Mouse (Mus musculus) spleen, adult 12 weeks (tissue): ENCODE data around the gene Acvr2b.
A peak's percentile ranks its signal among the peaks of the same experiment; 100 is the strongest.
"Not testable (repeated sequence)": the region's sequence is repeated elsewhere in the genome, so short reads cannot be mapped to it uniquely, and the experiment has no call there.

ENCODE experiments used
- DNase-seq: peaks from one replicate; pipeline ENCODE4 v3.0.0; 2022; ENCODE audit warnings: low spot score

Acvr2b gene

GRCm38 (mm10) chr9:119401801-119402214 lies at the start of gene Acvr2b:
Acvr2b (plus strand) TSS chr9:119402118.
- peak; percentile 19 for DNase-seq

DNA sequence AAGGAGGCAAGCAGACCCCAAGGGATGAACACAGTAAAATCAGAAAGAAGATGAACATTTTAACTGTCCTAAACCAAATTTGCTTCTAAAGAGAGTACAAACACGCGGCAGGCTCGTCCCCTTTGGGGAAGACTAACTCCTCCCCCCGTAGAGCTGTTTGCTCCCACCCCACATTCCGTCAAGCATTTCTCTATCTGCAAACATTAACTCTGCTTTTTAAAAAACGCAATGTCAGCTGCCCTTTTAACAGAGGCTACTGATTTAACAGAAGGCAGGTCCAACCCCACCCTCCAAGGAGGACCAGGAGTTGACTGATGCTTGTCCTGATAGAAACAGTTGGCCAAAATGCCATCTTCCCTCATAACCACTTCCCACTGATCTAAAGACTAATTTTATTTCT lies 48.0 kb upstream of the Acvr2b start:
- DNase-seq: no peak

- DNase-seq: no peak
These were observed 46.0 kb upstream of the Acvr2b start for GRCm38 (mm10) chr9:119355943-119356342.

DNA sequence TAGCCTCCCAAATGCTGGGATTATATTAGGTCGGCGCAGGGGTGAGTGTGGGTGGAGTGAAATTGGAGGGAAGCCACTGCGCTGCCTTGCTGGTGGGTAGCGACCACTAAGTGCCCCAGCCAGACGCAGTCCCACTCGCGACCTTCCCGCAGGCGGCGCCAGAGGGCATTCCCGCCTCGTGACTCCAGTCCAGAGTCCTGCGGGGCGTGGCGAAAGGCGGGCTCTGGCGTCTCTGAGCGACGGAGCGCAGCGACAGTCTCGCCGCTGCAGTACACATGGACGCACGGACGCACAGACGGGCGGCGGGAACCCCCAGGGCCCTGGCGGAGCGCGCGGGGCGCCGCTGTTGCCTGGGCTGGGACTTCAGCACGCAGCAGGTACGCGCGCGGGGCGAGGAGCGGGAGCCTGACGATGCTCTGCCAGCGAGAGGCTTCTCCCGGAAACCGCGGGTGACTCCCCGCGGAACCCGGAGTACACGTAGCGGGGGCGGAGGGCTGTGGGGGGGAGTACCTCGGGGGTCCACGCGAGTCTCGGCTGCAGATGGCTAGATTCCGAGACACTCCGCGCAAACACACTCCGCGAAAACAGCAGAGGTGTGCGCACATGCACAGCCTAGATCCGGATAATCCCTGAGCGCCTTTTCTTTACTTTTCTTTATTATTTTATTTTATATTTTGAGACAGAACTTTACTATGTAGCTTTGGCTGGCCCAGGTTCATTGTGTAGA lies 44.4 kb upstream of the Acvr2b start, which contains the start of gene Xylb:
Gene Xylb (plus strand): TSS at position 51 of the 727 bp plus-strand sequence.
- peak; percentile 77 for DNase-seq

DNA sequence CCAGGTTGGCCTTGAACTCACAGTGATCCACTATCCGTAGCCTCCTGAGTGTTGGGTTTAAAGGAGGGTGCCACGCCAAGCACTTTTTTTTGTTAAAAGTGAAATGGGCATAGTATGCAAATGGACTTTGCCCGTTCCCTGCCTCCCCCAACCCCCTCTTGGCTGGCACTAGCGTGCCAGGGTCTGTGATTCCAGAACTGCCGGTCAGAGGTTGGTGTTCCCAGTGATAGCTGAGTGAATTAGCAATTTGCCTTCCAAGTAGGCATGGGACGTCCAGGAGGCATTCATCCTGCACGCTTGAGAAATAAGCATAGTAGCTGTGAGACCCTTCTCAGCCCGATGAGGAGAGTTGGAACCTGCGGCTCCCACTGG lies 43.9 kb upstream of the Acvr2b start:
- DNase-seq: no peak

GRCm38 (mm10) chr9:119361416-119361815 lies 40.5 kb upstream of the Acvr2b start:
- DNase-seq: no peak

- no peak for DNase-seq
These were observed 38.7 kb upstream of the Acvr2b start for GRCm38 (mm10) chr9:119363229-119363628.

GRCm38 (mm10) chr9:119365284-119365683 lies 36.6 kb upstream of the Acvr2b start, which contains the start of gene Slc22a14:
Slc22a14 (minus strand) TSS chr9:119365553.
- DNase-seq: no peak

GRCm38 (mm10) chr9:119368367-119368766 lies 33.6 kb upstream of the Acvr2b start:
- no peak for DNase-seq

DNA sequence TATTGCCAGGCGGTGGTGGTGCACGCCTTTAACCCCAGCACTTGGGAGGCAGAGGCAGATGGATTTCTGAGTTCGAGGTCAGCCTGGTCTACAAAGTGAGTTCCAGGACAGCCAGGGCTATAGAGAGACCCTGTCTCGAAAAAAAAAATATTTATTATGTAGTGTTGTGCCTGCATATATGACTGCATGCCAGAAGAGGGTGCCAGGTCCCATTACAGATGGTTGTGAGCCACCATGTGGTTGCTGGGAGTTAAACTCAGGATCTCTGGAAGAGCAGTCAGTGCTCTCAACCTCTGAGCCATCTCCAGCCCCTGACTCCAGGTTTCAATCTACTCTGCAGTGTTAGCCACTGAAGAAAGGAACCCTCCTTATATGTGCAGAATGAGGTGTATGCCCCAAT lies 31.1 kb upstream of the Acvr2b start:
- DNase-seq: not testable (repeated sequence)

DNA sequence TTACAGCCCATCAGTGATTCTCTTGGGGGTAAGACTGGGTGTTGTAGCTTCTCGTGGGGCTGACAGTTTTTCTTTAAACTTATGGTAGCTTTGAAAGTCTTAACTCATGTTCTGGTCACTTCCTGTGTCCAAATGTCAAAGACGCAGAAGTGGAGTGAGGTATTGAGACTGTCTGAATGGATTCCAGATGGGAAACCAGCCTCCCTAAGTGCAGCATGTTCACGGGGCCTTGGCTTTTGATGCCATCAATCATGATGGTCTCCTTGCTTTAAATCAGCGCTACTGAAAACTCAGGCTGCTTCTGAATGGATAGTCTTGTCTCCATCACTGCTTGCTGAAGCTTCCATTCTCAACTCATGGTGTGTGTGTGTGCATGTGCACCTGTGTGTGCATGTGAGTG lies 30.7 kb upstream of the Acvr2b start:
- no peak for DNase-seq

DNA sequence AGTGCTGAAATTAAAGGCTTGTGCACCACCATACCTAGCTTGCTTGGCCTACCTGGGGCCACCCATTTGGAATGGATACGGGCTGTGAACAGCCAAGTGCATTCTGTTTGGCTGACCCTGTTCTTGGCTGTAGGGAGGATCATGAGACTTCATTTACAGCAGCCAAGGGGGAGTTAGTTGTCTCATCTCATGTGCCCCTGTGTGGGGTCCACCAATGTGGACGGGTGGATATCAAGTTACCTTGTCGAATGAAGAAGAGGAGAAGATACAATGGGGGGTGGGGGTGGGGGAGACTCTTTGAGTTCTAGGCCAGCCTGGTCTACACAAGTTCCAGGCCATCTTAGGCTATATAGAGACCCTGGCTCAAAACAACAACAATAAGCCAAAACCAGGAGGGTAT lies 26.9 kb upstream of the Acvr2b start:
- no peak for DNase-seq

DNA sequence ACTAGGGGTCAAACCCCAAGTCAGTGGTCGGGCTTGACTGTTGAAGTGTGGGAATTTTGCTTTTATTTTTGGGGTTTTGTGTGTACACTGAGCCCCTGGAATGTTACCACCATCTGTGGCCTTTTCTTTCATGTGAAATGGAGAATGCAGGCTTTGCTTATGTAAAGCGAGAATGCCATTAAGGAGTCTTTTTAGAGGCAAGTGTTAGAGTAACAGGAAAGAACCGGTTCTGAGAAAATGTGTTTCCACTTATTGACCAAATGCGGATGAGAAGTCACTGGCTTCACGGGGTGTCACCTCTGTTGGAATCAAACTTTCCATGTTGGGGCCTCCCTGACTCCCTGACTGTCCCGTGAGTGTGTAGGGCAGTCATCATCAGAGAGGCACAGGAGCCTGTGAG lies 26.4 kb upstream of the Acvr2b start:
- DNase-seq: no peak

DNA sequence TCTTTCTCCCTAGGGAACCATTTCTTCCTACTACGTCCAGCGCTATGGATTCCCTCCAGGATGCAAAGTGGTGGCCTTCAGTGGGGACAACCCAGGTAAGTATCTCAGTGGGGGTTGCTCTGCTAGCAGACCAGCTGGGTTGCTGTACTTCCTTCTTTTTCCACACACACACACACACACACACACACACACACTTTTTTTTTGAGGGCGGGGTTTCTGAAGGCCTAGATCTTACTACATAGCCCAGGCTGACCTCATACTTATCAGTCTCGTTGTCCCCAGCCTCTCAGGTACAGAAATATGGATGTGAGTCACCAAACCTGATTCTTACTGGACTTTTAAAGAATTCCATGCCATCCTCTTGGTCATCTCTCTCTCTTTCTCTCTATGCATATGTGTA lies 23.7 kb upstream of the Acvr2b start:
- DNase-seq: no peak

- no peak for DNase-seq
These were observed 19.3 kb upstream of the Acvr2b start for GRCm38 (mm10) chr9:119382603-119383002.

DNA sequence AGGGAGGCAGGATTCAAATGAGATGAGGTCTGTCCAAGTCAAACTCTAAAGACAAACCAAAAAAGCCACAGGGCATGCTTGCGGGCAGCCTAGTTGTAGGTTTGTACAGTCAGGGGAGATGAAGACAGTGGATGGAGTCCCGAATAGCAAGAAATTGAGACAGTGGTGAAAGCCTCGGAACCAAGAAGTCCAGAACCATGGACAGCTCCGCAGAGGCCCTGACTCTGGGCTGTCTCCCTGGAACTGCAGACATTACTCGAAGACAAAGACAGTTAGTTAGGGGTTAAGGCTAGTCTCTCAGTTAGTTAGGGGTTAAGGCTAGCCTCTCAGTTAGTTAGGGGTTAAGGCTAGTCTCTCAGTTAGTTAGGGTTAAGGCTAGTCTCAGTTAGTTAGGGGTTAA lies 13.0 kb upstream of the Acvr2b start:
- no peak for DNase-seq

GRCm38 (mm10) chr9:119390214-119390613 lies 11.7 kb upstream of the Acvr2b start:
- DNase-seq: no peak

- DNase-seq: no peak
These were observed 7.1 kb upstream of the Acvr2b start for GRCm38 (mm10) chr9:119394808-119395207.

GRCm38 (mm10) chr9:119401351-119401750 lies 567 bp upstream of the Acvr2b start:
- DNase-seq: no peak

GRCm38 (mm10) chr9:119402253-119403235 lies 626 bp downstream of the Acvr2b start:
- DNase-seq: no peak

DNA sequence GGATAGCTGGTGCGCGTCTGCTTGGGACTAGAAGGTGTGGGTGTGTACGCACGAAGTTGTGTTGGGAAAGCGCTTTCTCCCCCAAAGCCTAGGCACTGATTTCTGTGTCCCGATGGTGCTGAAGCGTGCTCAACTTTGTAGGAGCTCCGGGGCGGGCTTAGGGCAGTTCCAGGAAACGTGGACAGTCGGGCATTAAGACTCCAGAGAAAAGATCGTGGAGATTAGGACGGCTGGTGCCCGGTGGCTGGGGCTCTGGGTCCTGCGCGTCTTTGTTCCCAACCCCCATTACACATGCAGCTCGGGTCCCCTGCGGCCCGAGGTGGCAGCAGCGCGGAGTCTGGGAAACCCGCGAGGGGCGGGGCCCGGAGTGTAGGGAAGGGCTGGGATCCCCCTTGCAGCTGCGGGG lies 1.3 kb downstream of the Acvr2b start:
- DNase-seq: no peak

GRCm38 (mm10) chr9:119404090-119404489 lies 2.2 kb downstream of the Acvr2b start:
- no peak for DNase-seq

GRCm38 (mm10) chr9:119407884-119408283 lies 6.0 kb downstream of the Acvr2b start:
- DNase-seq: no peak
